Mouse (Mus musculus): ENCODE data around the gene Zic1. TPM values are rescaled to one million over a fixed set of nuclear protein-coding genes. Genes with fewer than 3 reads are reported as not detected.

Zic1 gene
- polyA plus RNA-seq, 1 experiment from 2014 or later, result not detected

GRCm38 (mm10) chr9:91351361-91351760, 14.2 kb downstream of the Zic1 start:
- Histone ChIP-seq H3K27ac (ENCODE audit: low read length) (no peak overlapping the region), H3K9ac (ENCODE audit: low read length) (no peak overlapping the region), H3K9me3 (replicated peaks; ENCODE audit: control insufficient read depth, low read length) (no peaks in the 10 kb centered on the region), H3K27me3 (ENCODE audit: control insufficient read depth, insufficient read depth, low read length) (peaks cover 62% of the 10 kb centered on the region), H3K36me3 (ENCODE audit: control insufficient read depth, insufficient read depth, low read length) (no peaks in the 10 kb centered on the region), H3K4me3 (replicated peaks; ENCODE audit: low read length) (no peak overlapping the region), H3K4me1 (ENCODE audit: control insufficient read depth, insufficient read depth, low read length) (no peaks in the 10 kb centered on the region), H3K4me2 (ENCODE audit: low read depth, low read length) (no peak overlapping the region)
- ATAC-seq (ENCODE audit: insufficient read depth, low FRiP score), result no peak
- 4% methylated on average over 5 of the region's 5 CpGs for WGBS

- Histone ChIP-seq H3K4me3 (replicated peaks; ENCODE audit: low read length) (no peak overlapping the region), H3K27ac (ENCODE audit: low read length) (no peak overlapping the region), H3K9ac (ENCODE audit: low read length) (no peak overlapping the region), H3K4me2 (ENCODE audit: low read depth, low read length) (no peak overlapping the region), H3K36me3 (ENCODE audit: control insufficient read depth, insufficient read depth, low read length) (no peaks in the 10 kb centered on the region), H3K4me1 (ENCODE audit: control insufficient read depth, insufficient read depth, low read length) (no peaks in the 10 kb centered on the region), H3K9me3 (replicated peaks; ENCODE audit: control insufficient read depth, low read length) (no peaks in the 10 kb centered on the region), H3K27me3 (ENCODE audit: control insufficient read depth, insufficient read depth, low read length) (peaks cover 57% of the 10 kb centered on the region)
- ATAC-seq (ENCODE audit: insufficient read depth, low FRiP score), result no peak
- WGBS, result 1% methylated on average over 14 of the region's 14 CpGs
These were observed 14.7 kb downstream of the Zic1 start for GRCm38 (mm10) chr9:91350861-91351291.

GRCm38 (mm10) chr9:91350211-91350791, 15.3 kb downstream of the Zic1 start:
- Histone ChIP-seq H3K36me3 (ENCODE audit: control insufficient read depth, insufficient read depth, low read length) (no peaks in the 10 kb centered on the region), H3K27me3 (ENCODE audit: control insufficient read depth, insufficient read depth, low read length) (peaks cover 51% of the 10 kb centered on the region), H3K4me2 (ENCODE audit: low read depth, low read length) (no peak overlapping the region), H3K9ac (ENCODE audit: low read length) (no peak overlapping the region), H3K9me3 (replicated peaks; ENCODE audit: control insufficient read depth, low read length) (no peaks in the 10 kb centered on the region), H3K4me1 (ENCODE audit: control insufficient read depth, insufficient read depth, low read length) (no peaks in the 10 kb centered on the region), H3K27ac (ENCODE audit: low read length) (no peak overlapping the region), H3K4me3 (replicated peaks; ENCODE audit: low read length) (no peak overlapping the region)
- 2% methylated on average over 16 of the region's 16 CpGs for WGBS
- no peak for ATAC-seq (ENCODE audit: insufficient read depth, low FRiP score)

- no peak overlapping the region for H3K9ac ChIP-seq (ENCODE audit: low read length)
- H3K4me3 ChIP-seq (replicated peaks; ENCODE audit: low read length), result no peak overlapping the region
- no peaks in the 10 kb centered on the region for H3K4me1 ChIP-seq (ENCODE audit: control insufficient read depth, insufficient read depth, low read length)
- peaks cover 40% of the 10 kb centered on the region for H3K27me3 ChIP-seq (ENCODE audit: control insufficient read depth, insufficient read depth, low read length)
- no peak overlapping the region for H3K27ac ChIP-seq (ENCODE audit: low read length)
- 34% methylated on average over 1 of the region's 1 CpGs for WGBS
- no peak for ATAC-seq (ENCODE audit: insufficient read depth, low FRiP score)
- no peak overlapping the region for H3K4me2 ChIP-seq (ENCODE audit: low read depth, low read length)
- no peaks in the 10 kb centered on the region for H3K36me3 ChIP-seq (ENCODE audit: control insufficient read depth, insufficient read depth, low read length)
- H3K9me3 ChIP-seq (replicated peaks; ENCODE audit: control insufficient read depth, low read length), result no peaks in the 10 kb centered on the region
These were observed 16.9 kb downstream of the Zic1 start for GRCm38 (mm10) chr9:91348746-91349145.

GRCm38 (mm10) chr9:91347591-91347990, 18.0 kb downstream of the Zic1 start:
- 66% methylated on average over 2 of the region's 2 CpGs for WGBS
- Histone ChIP-seq H3K9me3 (replicated peaks; ENCODE audit: control insufficient read depth, low read length) (no peaks in the 10 kb centered on the region), H3K36me3 (ENCODE audit: control insufficient read depth, insufficient read depth, low read length) (no peaks in the 10 kb centered on the region), H3K4me3 (replicated peaks; ENCODE audit: low read length) (no peak overlapping the region), H3K4me1 (ENCODE audit: control insufficient read depth, insufficient read depth, low read length) (no peaks in the 10 kb centered on the region), H3K9ac (ENCODE audit: low read length) (no peak overlapping the region), H3K4me2 (ENCODE audit: low read depth, low read length) (no peak overlapping the region), H3K27me3 (ENCODE audit: control insufficient read depth, insufficient read depth, low read length) (peaks cover 29% of the 10 kb centered on the region), H3K27ac (ENCODE audit: low read length) (no peak overlapping the region)
- ATAC-seq (ENCODE audit: insufficient read depth, low FRiP score), result no peak

Other genes starting within 250 kb of the Zic1 start
- 0.07 TPM in 1 of 2 replicates, not detected in the other for gene Zic4, start 3.4 kb downstream of the Zic1 start, polyA plus RNA-seq (2015; fragmentation: Nextera tagmentation; extraction: Ambion mirVana)